In genomic region chr13:89530386-89530785, GRCm38 (mm10) we compare ENCODE assay signal across 13 mouse cellular contexts. TPM values are rescaled to one million over a fixed set of nuclear protein-coding genes. Genes with fewer than 3 reads are reported as not detected.
"Had no signal": no experiment of that assay in that cellular context is flagged by ENCODE, and none has a peak within 500 bp of the region (broad histone marks: within the 10 kb centered on the region; RNA-seq: fewer than 3 reads in every experiment).

No protein-coding gene starts in this region.

- ATAC-seq: midbrain, embryonic 13.5 days; midbrain, embryonic 15.5 days had no signal

- DNase-seq: lung, adult 18-20 months; lung, embryonic 14.5 days; lung, postnatal 10 days; lung, postnatal 4 days; right cerebral cortex, postnatal 14 days; thymus, adult 2 months; thymus, postnatal 25 days; thymus, postnatal 4 days had no signal

RNA-seq across cellular contexts. Expression of gene Hapln1, which starts 9.2 kb away (rescaled TPM):
- total RNA-seq: monocyte, adult 5-6 weeks; neutrophil, adult 5-6 weeks had no signal
- polyA plus RNA-seq: spleen, adult 2 months had no signal
